Mouse (Mus musculus): ENCODE data around the gene Gm12166. TPM values are rescaled to one million over a fixed set of nuclear protein-coding genes. Genes with fewer than 3 reads are reported as not detected.

The Gm12166 gene
- polyA plus RNA-seq, 1 experiment from 2014 or later, result 4.6 TPM

DNA sequence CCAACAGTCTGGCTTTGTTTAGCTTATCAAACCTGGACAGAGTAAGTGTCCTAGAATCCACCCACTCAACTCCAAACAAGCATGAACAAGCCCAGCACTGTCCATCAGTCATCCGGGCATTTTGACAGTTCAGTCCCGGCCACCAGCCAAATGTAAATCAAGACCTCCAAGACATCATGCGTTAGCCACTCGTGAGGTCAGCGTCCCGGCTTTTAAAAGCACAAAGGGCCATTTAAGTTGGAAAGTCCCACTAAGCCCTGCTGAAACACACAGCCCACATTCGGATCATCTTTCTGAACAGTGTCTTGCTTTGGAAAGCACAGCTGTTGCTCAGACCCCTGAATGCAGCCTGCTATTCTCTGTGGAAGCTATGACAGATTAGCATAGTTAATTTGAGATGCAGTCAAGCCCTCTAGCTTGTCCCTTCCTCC lies 26.1 kb downstream of the Gm12166 start:
- WGBS, result 42% methylated on average over 7 of the region's 7 CpGs
- no peaks in the 10 kb centered on the region for H3K36me3 ChIP-seq (ENCODE audit: control insufficient read depth, insufficient read depth, low read length)
- no peaks in the 10 kb centered on the region for H3K27me3 ChIP-seq (ENCODE audit: control insufficient read depth, insufficient read depth, low read length)
- H3K4me1 ChIP-seq (ENCODE audit: control insufficient read depth in 2 of 2, insufficient read depth in 2 of 2, low read length in 2 of 2), result peaks cover 8% of the 10 kb centered on the region in 2 experiments
- H3K9me3 ChIP-seq (ENCODE audit: control insufficient read depth, low read length), result no peaks in the 10 kb centered on the region
- no peak overlapping the region for H3K9ac ChIP-seq (ENCODE audit: low read length)
- peak overlapping the region in 1 of 2 experiments; percentile 39; a peak in 1 of 4 replicates for H3K27ac ChIP-seq (replicated peaks in 1 of 2; ENCODE audit: control insufficient read depth in 1 of 2, insufficient read depth in 1 of 2, low read depth in 2 of 2, low read length in 2 of 2)
- no peak overlapping the region for H3K4me3 ChIP-seq (ENCODE audit: control insufficient read depth in 1 of 2, insufficient read depth in 1 of 2, low read depth in 1 of 2, low read length in 2 of 2)
- no peak for ATAC-seq (ENCODE audit: insufficient number of reproducible peaks, insufficient read depth, low FRiP score, low read depth)
- H3K4me2 ChIP-seq (ENCODE audit: low read length), result no peak overlapping the region

DNA sequence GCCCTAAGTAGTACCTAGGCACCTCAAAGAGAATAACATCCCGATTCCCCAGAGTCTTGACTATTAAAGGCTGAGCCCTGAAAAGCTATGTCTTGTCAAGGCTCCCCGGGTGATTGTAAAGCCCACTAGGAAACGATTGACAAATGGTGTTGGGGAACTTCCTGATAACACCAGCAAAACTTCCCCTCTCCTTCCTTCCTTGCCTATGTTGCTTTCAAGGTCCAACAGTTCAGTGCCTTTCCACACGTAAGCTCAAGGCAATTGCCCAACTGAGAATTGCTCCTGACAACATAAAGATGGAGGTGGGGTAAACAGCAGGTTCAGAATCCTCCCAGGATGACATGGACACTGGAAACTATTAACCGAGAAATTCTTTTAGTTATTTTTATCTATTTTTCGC lies 29.1 kb downstream of the Gm12166 start:
- Histone ChIP-seq H3K4me1 (ENCODE audit: control insufficient read depth in 2 of 2, insufficient read depth in 2 of 2, low read length in 2 of 2) (peaks cover 0 to 2% of the 10 kb centered on the region in 2 experiments; a peak in 1 of 4 replicates), H3K4me3 (ENCODE audit: control insufficient read depth in 1 of 2, insufficient read depth in 1 of 2, low read depth in 1 of 2, low read length in 2 of 2) (no peak overlapping the region), H3K36me3 (ENCODE audit: control insufficient read depth, insufficient read depth, low read length) (no peaks in the 10 kb centered on the region), H3K4me2 (ENCODE audit: low read length) (no peak overlapping the region), H3K27ac (replicated peaks in 1 of 2; ENCODE audit: control insufficient read depth in 1 of 2, insufficient read depth in 1 of 2, low read depth in 2 of 2, low read length in 2 of 2) (no peak overlapping the region), H3K9me3 (ENCODE audit: control insufficient read depth, low read length) (no peaks in the 10 kb centered on the region), H3K9ac (ENCODE audit: low read length) (no peak overlapping the region), H3K27me3 (ENCODE audit: control insufficient read depth, insufficient read depth, low read length) (no peaks in the 10 kb centered on the region)
- WGBS, result 60% methylated on average over 6 of the region's 6 CpGs
- no peak for ATAC-seq (ENCODE audit: insufficient number of reproducible peaks, insufficient read depth, low FRiP score, low read depth)

DNA sequence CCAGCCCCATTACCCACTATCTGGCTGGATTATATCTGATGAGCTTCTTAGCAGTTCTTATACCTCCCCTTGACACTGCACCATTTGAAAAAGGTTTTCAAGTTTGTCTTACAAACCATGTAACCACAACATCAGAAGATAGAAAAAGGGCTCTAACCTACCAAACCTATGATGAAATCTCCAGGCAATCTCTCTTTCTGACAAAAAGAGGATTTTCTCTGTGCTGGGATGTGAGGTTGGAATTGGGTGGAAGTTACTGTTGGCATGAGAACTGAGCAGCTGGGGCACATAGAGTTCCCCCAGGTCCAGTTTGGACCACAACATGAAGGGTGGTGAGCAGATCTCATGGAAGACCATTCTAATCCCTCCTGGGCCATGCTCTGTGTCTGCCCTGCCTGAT lies 30.3 kb downstream of the Gm12166 start:
- H3K9me3 ChIP-seq (ENCODE audit: control insufficient read depth, low read length), result no peaks in the 10 kb centered on the region
- no peak overlapping the region for H3K4me2 ChIP-seq (ENCODE audit: low read length)
- H3K9ac ChIP-seq (ENCODE audit: low read length), result no peak overlapping the region
- peaks cover 2% of the 10 kb centered on the region in 2 experiments; a peak in 1 of 4 replicates for H3K4me1 ChIP-seq (ENCODE audit: control insufficient read depth in 2 of 2, insufficient read depth in 2 of 2, low read length in 2 of 2)
- no peak for ATAC-seq (ENCODE audit: insufficient number of reproducible peaks, insufficient read depth, low FRiP score, low read depth)
- H3K27ac ChIP-seq (replicated peaks in 1 of 2; ENCODE audit: control insufficient read depth in 1 of 2, insufficient read depth in 1 of 2, low read depth in 2 of 2, low read length in 2 of 2), result no peak overlapping the region
- no peaks in the 10 kb centered on the region for H3K36me3 ChIP-seq (ENCODE audit: control insufficient read depth, insufficient read depth, low read length)
- no peak overlapping the region for H3K4me3 ChIP-seq (ENCODE audit: control insufficient read depth in 1 of 2, insufficient read depth in 1 of 2, low read depth in 1 of 2, low read length in 2 of 2)
- no peaks in the 10 kb centered on the region for H3K27me3 ChIP-seq (ENCODE audit: control insufficient read depth, insufficient read depth, low read length)

DNA sequence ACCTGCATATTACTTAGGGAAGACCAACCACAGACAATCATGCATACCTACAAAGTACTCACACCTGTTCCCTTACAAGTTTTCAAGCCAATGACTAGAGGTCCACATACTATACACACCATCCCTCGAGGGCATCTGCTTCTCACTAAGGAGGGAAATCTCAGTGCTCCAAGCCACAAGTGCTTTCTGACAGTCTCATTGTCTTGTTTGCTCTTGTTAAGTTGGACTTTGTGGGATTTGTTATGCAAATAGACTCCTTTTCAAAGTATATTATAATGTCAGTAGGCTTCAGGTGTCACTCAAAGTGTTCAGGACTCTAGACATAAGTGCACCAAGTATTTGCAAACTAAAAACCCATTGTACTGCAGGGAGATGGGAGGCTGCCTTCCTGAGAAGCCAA lies 31.9 kb downstream of the Gm12166 start:
- Histone ChIP-seq H3K4me3 (ENCODE audit: control insufficient read depth in 1 of 2, insufficient read depth in 1 of 2, low read depth in 1 of 2, low read length in 2 of 2) (no peak overlapping the region), H3K9ac (ENCODE audit: low read length) (no peak overlapping the region), H3K4me2 (ENCODE audit: low read length) (no peak overlapping the region), H3K27ac (replicated peaks in 1 of 2; ENCODE audit: control insufficient read depth in 1 of 2, insufficient read depth in 1 of 2, low read depth in 2 of 2, low read length in 2 of 2) (no peak overlapping the region), H3K27me3 (ENCODE audit: control insufficient read depth, insufficient read depth, low read length) (no peaks in the 10 kb centered on the region), H3K36me3 (ENCODE audit: control insufficient read depth, insufficient read depth, low read length) (no peaks in the 10 kb centered on the region), H3K9me3 (ENCODE audit: control insufficient read depth, low read length) (no peaks in the 10 kb centered on the region), H3K4me1 (ENCODE audit: control insufficient read depth in 2 of 2, insufficient read depth in 2 of 2, low read length in 2 of 2) (0 out of 4 replicates have a peak, but pooled peaks cover 0 to 2% of the 10 kb centered on the region in 2 experiments)
- no peak for ATAC-seq (ENCODE audit: insufficient number of reproducible peaks, insufficient read depth, low FRiP score, low read depth)
- 85% methylated on average over 1 of the region's 1 CpGs for WGBS

DNA sequence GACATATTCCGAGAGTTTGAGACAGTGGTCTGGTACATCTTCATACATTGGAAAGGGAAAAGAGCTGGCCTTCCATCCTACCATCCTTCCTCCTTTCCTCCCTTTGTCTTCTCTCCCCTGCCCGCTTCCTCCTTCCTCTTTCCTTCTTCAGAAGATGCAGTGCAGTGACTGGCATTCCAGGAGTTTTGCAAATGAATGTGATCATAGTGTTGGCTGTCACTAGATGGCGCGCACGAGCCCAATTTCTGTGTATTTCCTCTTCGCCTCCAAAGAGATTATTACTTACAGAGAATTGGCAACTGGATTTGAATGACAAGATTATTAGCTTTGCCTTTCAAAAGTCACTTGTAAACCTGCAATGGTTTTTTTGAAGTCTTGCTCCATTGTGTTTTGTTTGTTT lies 36.1 kb downstream of the Gm12166 start:
- Histone ChIP-seq H3K27me3 (ENCODE audit: control insufficient read depth, insufficient read depth, low read length) (no peaks in the 10 kb centered on the region), H3K36me3 (ENCODE audit: control insufficient read depth, insufficient read depth, low read length) (no peaks in the 10 kb centered on the region), H3K27ac (replicated peaks in 1 of 2; ENCODE audit: control insufficient read depth in 1 of 2, insufficient read depth in 1 of 2, low read depth in 2 of 2, low read length in 2 of 2) (no peak overlapping the region), H3K9ac (ENCODE audit: low read length) (no peak overlapping the region), H3K4me2 (ENCODE audit: low read length) (no peak overlapping the region), H3K4me1 (ENCODE audit: control insufficient read depth in 2 of 2, insufficient read depth in 2 of 2, low read length in 2 of 2) (0 out of 4 replicates have a peak, but pooled peaks cover 0 to 2% of the 10 kb centered on the region in 2 experiments), H3K9me3 (ENCODE audit: control insufficient read depth, low read length) (no peaks in the 10 kb centered on the region), H3K4me3 (ENCODE audit: control insufficient read depth in 1 of 2, insufficient read depth in 1 of 2, low read depth in 1 of 2, low read length in 2 of 2) (no peak overlapping the region)
- ATAC-seq (ENCODE audit: insufficient number of reproducible peaks, insufficient read depth, low FRiP score, low read depth), result no peak
- 19% methylated on average over 6 of the region's 6 CpGs for WGBS

Small RNA genes lying within 50 kb of the gene (microRNA-seq; reads per million reads assigned to microRNA genes)
- gene Mir8100, result not detected

Other genes with a start within 250 kb of the Gm12166 start
- 47.3 and 48.7 TPM in 2 replicates for gene Clint1, start 200.3 kb downstream of the Gm12166 start, polyA plus RNA-seq (2014; fragmentation: Nextera tagmentation; extraction: Ambion mirVana)
- gene Lsm11, start 107.4 kb downstream of the Gm12166 start, polyA plus RNA-seq (2014; fragmentation: Nextera tagmentation; extraction: Ambion mirVana), result 9.4 and 9.8 TPM in 2 replicates
- 7.0 and 8.5 TPM in 2 replicates for gene Thg1l, start 96.8 kb downstream of the Gm12166 start, polyA plus RNA-seq (2014; fragmentation: Nextera tagmentation; extraction: Ambion mirVana)
- 0.26 and 0.30 TPM in 2 replicates for gene Sox30, start 72.0 kb downstream of the Gm12166 start, polyA plus RNA-seq (2014; fragmentation: Nextera tagmentation; extraction: Ambion mirVana)
- gene Adam19, start 3.7 kb upstream of the Gm12166 start, polyA plus RNA-seq (2014; fragmentation: Nextera tagmentation; extraction: Ambion mirVana), result 21.1 and 22.7 TPM in 2 replicates
- gene Nipal4, start 114.2 kb upstream of the Gm12166 start, polyA plus RNA-seq (2014; fragmentation: Nextera tagmentation; extraction: Ambion mirVana), result 9.5 and 11.0 TPM in 2 replicates
- gene Fndc9, start 183.2 kb upstream of the Gm12166 start, polyA plus RNA-seq (2014; fragmentation: Nextera tagmentation; extraction: Ambion mirVana), result 0.08 and 0.13 TPM in 2 replicates

Data from heart, embryonic 14.5 days (tissue).